Comparison of ENCODE assay signal across 11 mouse cellular contexts in genomic region chr2:64522722-64523121, GRCm38 (mm10).
"Had no signal": no experiment of that assay in that cellular context is flagged by ENCODE, and none has a peak within 500 bp of the region (broad histone marks: within the 10 kb centered on the region; RNA-seq: fewer than 3 reads in every experiment).

No protein-coding gene starts in this region.

- H3K27me3 ChIP-seq: limb, embryonic 15.5 days; liver, embryonic 12.5 days; neural tube, embryonic 13.5 days had no signal

- H3K4me2 ChIP-seq: limb, embryonic 15.5 days; liver, embryonic 12.5 days; lung, embryonic 14.5 days; midbrain, embryonic 11.5 days; neural tube, embryonic 13.5 days had no signal

- ATAC-seq: liver, embryonic 12.5 days had no signal

- H3K4me1 ChIP-seq: limb, embryonic 15.5 days; liver, embryonic 12.5 days had no signal

- H3K9ac ChIP-seq: limb, embryonic 15.5 days; liver, embryonic 12.5 days; lung, embryonic 14.5 days; neural tube, embryonic 13.5 days had no signal

- DNase-seq: kidney, adult 8-10 months; kidney, postnatal 25 days; lung, embryonic 14.5 days; lung, postnatal 4 days; right cerebral cortex, adult 18-20 months; right cerebral cortex, postnatal 25 days; thymus, postnatal 4 days had no signal

- H3K27ac ChIP-seq: limb, embryonic 15.5 days; liver, embryonic 12.5 days; neural tube, embryonic 13.5 days had no signal

- H3K9me3 ChIP-seq: limb, embryonic 15.5 days; liver, embryonic 12.5 days; neural tube, embryonic 13.5 days had no signal

- H3K36me3 ChIP-seq: limb, embryonic 15.5 days; liver, embryonic 12.5 days; neural tube, embryonic 13.5 days had no signal

- H3K4me3 ChIP-seq: limb, embryonic 15.5 days; liver, embryonic 12.5 days; neural tube, embryonic 13.5 days had no signal
